Mouse (Mus musculus): Measurements from ENCODE around the gene Vwa3b. TPM values are rescaled to one million over a fixed set of nuclear protein-coding genes. Genes with fewer than 3 reads are reported as not detected.

The Vwa3b gene
- polyA plus RNA-seq, 1 experiment from 2014 or later, result 0.99 TPM

DNA sequence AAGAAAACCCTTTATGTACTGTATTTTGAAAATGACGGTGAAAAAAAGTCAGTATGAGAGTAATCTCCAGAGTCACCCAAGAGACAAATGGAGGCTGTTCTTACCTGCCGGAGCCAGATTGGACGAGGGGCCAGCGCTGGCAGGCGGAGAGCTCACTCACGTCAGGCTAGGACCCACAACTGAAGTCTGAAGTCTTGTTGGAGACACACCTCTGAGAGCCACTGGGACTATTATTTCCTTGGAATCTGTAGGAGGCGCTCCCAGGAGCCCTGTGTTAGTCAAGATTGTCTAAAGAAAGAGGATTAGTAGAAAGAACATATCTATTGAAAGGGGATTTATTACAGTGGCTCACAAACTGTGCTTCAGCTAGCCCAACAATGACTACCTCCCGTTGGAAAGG lies 16.4 kb downstream of the Vwa3b start:
- no peak for ATAC-seq
- WGBS, result 74% methylated on average over 8 of the region's 8 CpGs

DNA sequence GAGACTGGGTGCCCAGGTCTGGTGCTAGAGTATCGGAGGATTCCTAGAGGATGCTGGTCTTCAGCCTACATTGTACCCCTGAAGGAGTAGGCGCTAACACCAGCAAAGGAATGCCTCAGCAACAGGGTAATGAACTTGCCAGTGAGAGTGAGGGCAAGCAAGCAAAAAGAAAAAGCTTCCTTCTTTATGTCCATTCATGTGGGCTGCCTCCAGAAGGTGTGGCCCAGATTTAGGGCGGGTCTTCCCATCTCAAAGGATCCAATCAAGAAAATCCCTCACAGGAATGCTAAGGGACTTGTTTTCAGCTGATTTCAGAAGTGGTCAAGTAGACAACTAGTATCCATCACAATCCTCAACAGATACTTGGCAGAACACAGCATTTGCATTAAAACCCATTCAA lies 16.8 kb downstream of the Vwa3b start:
- ATAC-seq, result no peak
- no peaks in the 10 kb centered on the region for H3K4me1 ChIP-seq (ENCODE audit: control insufficient read depth, insufficient read depth, low read length)
- H3K27me3 ChIP-seq (ENCODE audit: control insufficient read depth, insufficient read depth, low read depth, low read length), result no peaks in the 10 kb centered on the region
- WGBS, result 90% methylated on average over 3 of the region's 3 CpGs
- H3K27ac ChIP-seq (ENCODE audit: low read length), result no peak overlapping the region
- no peaks in the 10 kb centered on the region for H3K36me3 ChIP-seq (ENCODE audit: control insufficient read depth, insufficient read depth, low read length)
- no peak overlapping the region for H3K9ac ChIP-seq (ENCODE audit: low read depth, low read length)
- H3K9me3 ChIP-seq (replicated peaks; ENCODE audit: control insufficient read depth, low read length, poor library complexity, severe bottlenecking), result peaks cover 5% of the 10 kb centered on the region; the same call in 1 of the 2 replicates
- no peak overlapping the region for H3K4me3 ChIP-seq (ENCODE audit: low read depth, low read length)
- H3K4me2 ChIP-seq (ENCODE audit: low read length), result no peak overlapping the region

More for the DNA sequence above, 16.4 kb downstream of the Vwa3b start:
- no peak overlapping the region for H3K9ac ChIP-seq (ENCODE audit: low read depth, low read length)
- no peak overlapping the region for H3K4me2 ChIP-seq (ENCODE audit: low read length)
- no peaks in the 10 kb centered on the region for H3K27me3 ChIP-seq (ENCODE audit: control insufficient read depth, insufficient read depth, low read depth, low read length)
- no peaks in the 10 kb centered on the region for H3K4me1 ChIP-seq (ENCODE audit: control insufficient read depth, insufficient read depth, low read length)
- no peak overlapping the region for H3K27ac ChIP-seq (ENCODE audit: low read length)
- H3K9me3 ChIP-seq (replicated peaks; ENCODE audit: control insufficient read depth, low read length, poor library complexity, severe bottlenecking), result peaks cover 2% of the 10 kb centered on the region; the same call in 1 of the 2 replicates
- no peaks in the 10 kb centered on the region for H3K36me3 ChIP-seq (ENCODE audit: control insufficient read depth, insufficient read depth, low read length)
- H3K4me3 ChIP-seq (ENCODE audit: low read depth, low read length), result no peak overlapping the region

DNA sequence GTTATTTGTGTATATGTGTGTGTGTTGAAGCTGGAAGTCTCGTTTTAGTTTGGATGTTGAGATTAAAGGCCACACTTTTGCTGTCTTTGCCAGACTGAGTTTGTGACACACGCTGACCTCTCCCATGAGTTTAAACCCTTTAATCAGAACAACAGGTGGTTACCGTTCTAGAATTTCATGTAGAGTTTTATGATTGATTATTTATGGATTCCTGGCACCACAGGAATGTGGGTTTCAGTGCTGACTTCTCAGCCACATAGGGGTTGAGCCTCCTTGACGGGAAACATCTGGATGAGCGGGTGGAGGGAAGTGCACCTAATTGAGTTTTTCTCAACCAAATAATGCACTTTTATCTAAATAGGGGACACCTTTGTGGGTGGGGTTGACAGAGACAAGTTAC lies 19.1 kb downstream of the Vwa3b start:
- Histone ChIP-seq H3K4me1 (ENCODE audit: control insufficient read depth, insufficient read depth, low read length) (no peaks in the 10 kb centered on the region), H3K27me3 (ENCODE audit: control insufficient read depth, insufficient read depth, low read depth, low read length) (no peaks in the 10 kb centered on the region), H3K9ac (ENCODE audit: low read depth, low read length) (no peak overlapping the region), H3K9me3 (replicated peaks; ENCODE audit: control insufficient read depth, low read length, poor library complexity, severe bottlenecking) (peaks cover 5% of the 10 kb centered on the region; the same call in 1 of the 2 replicates), H3K36me3 (ENCODE audit: control insufficient read depth, insufficient read depth, low read length) (no peaks in the 10 kb centered on the region), H3K27ac (ENCODE audit: low read length) (no peak overlapping the region), H3K4me2 (ENCODE audit: low read length) (no peak overlapping the region), H3K4me3 (ENCODE audit: low read depth, low read length) (no peak overlapping the region)
- WGBS, result 78% methylated on average over 5 of the region's 5 CpGs
- ATAC-seq, result no peak

DNA sequence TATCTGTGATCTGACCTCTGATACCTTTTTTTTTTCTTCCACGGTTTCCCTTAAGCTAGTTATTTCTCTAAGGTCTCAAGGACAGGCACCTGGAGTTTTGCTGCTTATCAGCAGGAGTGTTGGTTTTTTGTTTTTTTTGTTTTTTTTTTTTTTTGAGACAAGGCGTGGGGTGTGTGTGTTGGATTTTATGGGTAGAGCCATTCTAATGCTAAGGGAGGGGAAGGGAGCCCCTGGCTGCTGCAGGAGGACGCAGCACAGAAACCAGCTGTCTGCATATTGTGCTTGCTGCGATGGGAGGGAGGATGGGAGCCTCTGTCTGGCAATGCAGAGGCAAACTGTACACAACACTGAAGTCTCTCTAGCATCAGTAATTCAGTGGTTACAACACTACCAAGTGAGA lies 22.8 kb downstream of the Vwa3b start:
- 41% methylated on average over 4 of the region's 4 CpGs for WGBS
- no peaks in the 10 kb centered on the region for H3K36me3 ChIP-seq (ENCODE audit: control insufficient read depth, insufficient read depth, low read length)
- no peaks in the 10 kb centered on the region for H3K4me1 ChIP-seq (ENCODE audit: control insufficient read depth, insufficient read depth, low read length)
- H3K4me2 ChIP-seq (ENCODE audit: low read length), result no peak overlapping the region
- H3K9ac ChIP-seq (ENCODE audit: low read depth, low read length), result no peak overlapping the region
- no peak for ATAC-seq
- H3K27me3 ChIP-seq (ENCODE audit: control insufficient read depth, insufficient read depth, low read depth, low read length), result no peaks in the 10 kb centered on the region
- H3K4me3 ChIP-seq (ENCODE audit: low read depth, low read length), result no peak overlapping the region
- H3K9me3 ChIP-seq (replicated peaks; ENCODE audit: control insufficient read depth, low read length, poor library complexity, severe bottlenecking), result peaks cover 8% of the 10 kb centered on the region
- H3K27ac ChIP-seq (ENCODE audit: low read length), result no peak overlapping the region

DNA sequence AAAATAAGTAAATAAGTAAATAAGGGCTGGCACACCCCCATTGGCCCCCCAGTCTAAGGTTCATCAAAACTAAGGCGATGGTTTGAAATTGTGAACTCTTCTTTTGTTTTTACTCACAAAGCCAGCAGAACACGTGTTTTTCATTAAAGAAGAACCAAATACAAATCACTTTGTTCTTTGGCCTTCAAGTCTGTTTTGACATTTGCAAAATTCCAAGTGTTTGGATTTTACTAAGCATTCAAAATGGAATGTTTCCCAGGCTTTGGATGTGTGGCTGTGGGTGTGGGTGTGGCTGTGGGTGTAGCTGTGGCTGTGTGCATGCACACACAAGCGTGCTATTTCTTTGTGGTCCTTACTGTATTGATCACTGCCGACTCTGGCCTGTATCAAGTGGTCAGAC lies 27.3 kb downstream of the Vwa3b start:
- H3K4me3 ChIP-seq (ENCODE audit: low read depth, low read length), result no peak overlapping the region

DNA sequence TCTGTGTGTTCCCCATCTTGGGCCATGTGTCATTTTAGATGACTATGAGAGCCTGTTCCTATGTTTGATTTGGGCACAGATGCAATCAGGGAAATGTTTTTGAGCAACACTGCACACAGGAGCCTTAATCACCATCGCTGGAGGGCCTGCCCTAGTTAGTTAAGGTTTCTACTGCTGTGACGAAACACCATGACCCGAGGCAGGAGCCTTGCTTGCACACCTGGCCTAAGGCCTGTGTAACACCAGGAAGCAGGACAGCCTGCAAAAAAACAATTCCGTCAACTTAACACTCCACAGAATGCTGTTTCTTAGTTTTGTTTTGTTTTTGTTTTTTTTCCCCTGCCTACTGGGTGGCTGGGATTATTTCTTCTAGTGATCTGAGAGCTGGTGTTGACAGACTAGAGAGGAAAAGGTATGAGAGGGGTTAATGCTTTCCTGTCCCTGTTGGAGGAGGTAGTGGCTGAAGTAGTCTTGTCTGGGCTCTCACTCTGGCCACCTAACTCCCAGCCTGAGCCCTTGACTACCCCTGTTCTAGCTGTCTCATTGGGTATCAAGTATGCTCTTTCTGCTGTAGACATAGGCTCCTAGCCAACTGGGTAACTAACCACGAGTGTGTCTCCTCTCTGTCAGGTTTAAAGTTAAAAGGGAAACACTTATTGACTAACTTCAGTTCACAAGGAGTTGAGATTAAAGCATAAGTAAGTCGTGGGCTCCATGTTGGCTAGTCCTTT lies 30.6 kb downstream of the Vwa3b start:
- H3K4me3 ChIP-seq (ENCODE audit: low read depth, low read length), result no peak overlapping the region
- no peak overlapping the region for H3K4me2 ChIP-seq (ENCODE audit: low read length)
- H3K27ac ChIP-seq (ENCODE audit: low read length), result no peak overlapping the region
- WGBS, result 83% methylated on average over 6 of the region's 6 CpGs
- ATAC-seq, result no peak
- H3K27me3 ChIP-seq (ENCODE audit: control insufficient read depth, insufficient read depth, low read depth, low read length), result no peaks in the 10 kb centered on the region
- H3K9ac ChIP-seq (ENCODE audit: low read depth, low read length), result no peak overlapping the region
- H3K36me3 ChIP-seq (ENCODE audit: control insufficient read depth, insufficient read depth, low read length), result no peaks in the 10 kb centered on the region
- H3K9me3 ChIP-seq (replicated peaks; ENCODE audit: control insufficient read depth, low read length, poor library complexity, severe bottlenecking), result no peaks in the 10 kb centered on the region
- H3K4me1 ChIP-seq (ENCODE audit: control insufficient read depth, insufficient read depth, low read length), result no peaks in the 10 kb centered on the region; the same call in 1 of the 2 replicates

More for the DNA sequence above, 27.3 kb downstream of the Vwa3b start:
- Histone ChIP-seq H3K9ac (ENCODE audit: low read depth, low read length) (no peak overlapping the region), H3K36me3 (ENCODE audit: control insufficient read depth, insufficient read depth, low read length) (no peaks in the 10 kb centered on the region), H3K9me3 (replicated peaks; ENCODE audit: control insufficient read depth, low read length, poor library complexity, severe bottlenecking) (peaks cover 4% of the 10 kb centered on the region; the same call in 1 of the 2 replicates), H3K27me3 (ENCODE audit: control insufficient read depth, insufficient read depth, low read depth, low read length) (no peaks in the 10 kb centered on the region), H3K4me2 (ENCODE audit: low read length) (no peak overlapping the region), H3K27ac (ENCODE audit: low read length) (no peak overlapping the region), H3K4me1 (ENCODE audit: control insufficient read depth, insufficient read depth, low read length) (no peaks in the 10 kb centered on the region)
- WGBS, result 82% methylated on average over 4 of the region's 4 CpGs
- no peak for ATAC-seq

DNA sequence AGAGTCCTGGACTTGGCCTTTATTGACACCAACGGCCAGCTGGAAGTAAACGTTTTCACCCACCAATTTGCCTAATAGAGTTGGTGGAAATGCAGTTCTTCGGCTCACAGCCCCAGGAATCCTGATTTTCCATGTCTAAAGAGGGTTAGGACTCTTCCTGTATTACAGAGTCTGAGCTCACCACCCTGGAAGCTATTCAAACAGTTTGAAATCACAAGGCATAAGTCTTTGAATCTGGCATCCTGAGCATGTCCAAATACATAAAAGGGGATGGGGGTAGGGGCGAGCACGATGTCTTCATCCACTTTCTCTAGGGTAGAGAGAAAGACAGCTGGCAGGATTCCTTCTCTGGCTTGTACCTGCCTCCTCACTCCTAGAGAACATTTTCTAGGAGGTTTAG lies 34.5 kb downstream of the Vwa3b start:
- Histone ChIP-seq H3K27ac (ENCODE audit: low read length) (no peak overlapping the region), H3K4me2 (ENCODE audit: low read length) (no peak overlapping the region), H3K36me3 (ENCODE audit: control insufficient read depth, insufficient read depth, low read length) (no peaks in the 10 kb centered on the region), H3K9me3 (replicated peaks; ENCODE audit: control insufficient read depth, low read length, poor library complexity, severe bottlenecking) (no peaks in the 10 kb centered on the region), H3K27me3 (ENCODE audit: control insufficient read depth, insufficient read depth, low read depth, low read length) (no peaks in the 10 kb centered on the region), H3K9ac (ENCODE audit: low read depth, low read length) (no peak overlapping the region), H3K4me3 (ENCODE audit: low read depth, low read length) (no peak overlapping the region), H3K4me1 (ENCODE audit: control insufficient read depth, insufficient read depth, low read length) (no peaks in the 10 kb centered on the region; the same call in 1 of the 2 replicates)
- WGBS, result 55% methylated on average over 5 of the region's 5 CpGs
- no peak for ATAC-seq

DNA sequence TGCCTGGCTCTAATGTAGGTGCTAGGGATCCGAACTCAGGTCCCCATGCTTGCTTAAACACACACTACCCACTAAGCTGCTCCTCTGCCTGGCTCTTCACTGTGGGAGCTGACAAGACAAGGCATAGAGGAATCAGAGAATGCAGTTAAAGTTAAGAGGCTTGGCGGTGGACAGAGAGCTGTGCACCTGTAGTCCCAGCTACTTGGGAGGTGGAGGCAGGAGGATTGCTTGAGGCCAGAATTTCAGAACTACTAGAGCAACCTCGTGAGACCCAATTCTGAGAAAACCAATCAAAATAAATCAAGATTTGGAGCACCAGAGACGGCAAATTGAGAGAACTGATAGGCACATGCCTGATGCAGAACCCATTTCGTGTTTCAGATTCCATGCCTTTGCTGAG lies 36.7 kb downstream of the Vwa3b start:
- Histone ChIP-seq H3K36me3 (ENCODE audit: control insufficient read depth, insufficient read depth, low read length) (no peaks in the 10 kb centered on the region), H3K4me2 (ENCODE audit: low read length) (no peak overlapping the region), H3K9me3 (replicated peaks; ENCODE audit: control insufficient read depth, low read length, poor library complexity, severe bottlenecking) (no peaks in the 10 kb centered on the region), H3K4me1 (ENCODE audit: control insufficient read depth, insufficient read depth, low read length) (no peaks in the 10 kb centered on the region; the same call in 1 of the 2 replicates), H3K4me3 (ENCODE audit: low read depth, low read length) (no peak overlapping the region), H3K9ac (ENCODE audit: low read depth, low read length) (no peak overlapping the region), H3K27me3 (ENCODE audit: control insufficient read depth, insufficient read depth, low read depth, low read length) (no peaks in the 10 kb centered on the region), H3K27ac (ENCODE audit: low read length) (no peak overlapping the region)
- WGBS, result 90% methylated on average over 5 of the region's 5 CpGs
- ATAC-seq, result no peak

DNA sequence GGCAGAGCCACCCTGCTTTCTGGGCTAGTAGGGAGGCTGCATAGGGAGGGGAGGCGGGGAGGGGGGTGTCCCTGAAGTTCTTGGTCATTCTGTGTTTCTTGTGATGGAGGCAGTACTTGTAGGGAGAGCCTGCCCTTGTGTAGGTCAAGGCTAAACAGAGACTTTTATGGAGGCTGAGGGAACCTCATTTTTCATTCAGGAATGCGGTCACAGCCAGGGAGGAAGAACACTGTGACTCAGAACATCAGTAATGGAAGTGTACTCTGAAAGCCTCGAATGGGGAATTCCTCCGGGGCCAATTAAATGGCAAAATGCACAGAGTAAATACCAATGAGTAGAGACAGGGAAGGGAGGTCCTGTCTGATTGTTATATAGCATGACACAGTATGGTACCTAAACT lies 37.4 kb downstream of the Vwa3b start:
- no peaks in the 10 kb centered on the region for H3K27me3 ChIP-seq (ENCODE audit: control insufficient read depth, insufficient read depth, low read depth, low read length)
- H3K9me3 ChIP-seq (replicated peaks; ENCODE audit: control insufficient read depth, low read length, poor library complexity, severe bottlenecking), result no peaks in the 10 kb centered on the region
- no peaks in the 10 kb centered on the region; the same call in 1 of the 2 replicates for H3K4me1 ChIP-seq (ENCODE audit: control insufficient read depth, insufficient read depth, low read length)
- no peak overlapping the region for H3K27ac ChIP-seq (ENCODE audit: low read length)
- no peak for ATAC-seq
- WGBS, result 66% methylated on average over 4 of the region's 4 CpGs
- no peak overlapping the region for H3K9ac ChIP-seq (ENCODE audit: low read depth, low read length)
- no peak overlapping the region for H3K4me2 ChIP-seq (ENCODE audit: low read length)
- H3K36me3 ChIP-seq (ENCODE audit: control insufficient read depth, insufficient read depth, low read length), result no peaks in the 10 kb centered on the region
- H3K4me3 ChIP-seq (ENCODE audit: low read depth, low read length), result no peak overlapping the region

All from midbrain, embryonic 16.5 days (tissue).